Mouse (Mus musculus): ENCODE data around the gene Gm10300. TPM values are rescaled to one million over a fixed set of nuclear protein-coding genes. Genes with fewer than 3 reads are reported as not detected.

The Gm10300 gene
- total and polyA plus RNA-seq, 3 experiments = 0.08 to 0.13 (median 0.11) TPM

DNA sequence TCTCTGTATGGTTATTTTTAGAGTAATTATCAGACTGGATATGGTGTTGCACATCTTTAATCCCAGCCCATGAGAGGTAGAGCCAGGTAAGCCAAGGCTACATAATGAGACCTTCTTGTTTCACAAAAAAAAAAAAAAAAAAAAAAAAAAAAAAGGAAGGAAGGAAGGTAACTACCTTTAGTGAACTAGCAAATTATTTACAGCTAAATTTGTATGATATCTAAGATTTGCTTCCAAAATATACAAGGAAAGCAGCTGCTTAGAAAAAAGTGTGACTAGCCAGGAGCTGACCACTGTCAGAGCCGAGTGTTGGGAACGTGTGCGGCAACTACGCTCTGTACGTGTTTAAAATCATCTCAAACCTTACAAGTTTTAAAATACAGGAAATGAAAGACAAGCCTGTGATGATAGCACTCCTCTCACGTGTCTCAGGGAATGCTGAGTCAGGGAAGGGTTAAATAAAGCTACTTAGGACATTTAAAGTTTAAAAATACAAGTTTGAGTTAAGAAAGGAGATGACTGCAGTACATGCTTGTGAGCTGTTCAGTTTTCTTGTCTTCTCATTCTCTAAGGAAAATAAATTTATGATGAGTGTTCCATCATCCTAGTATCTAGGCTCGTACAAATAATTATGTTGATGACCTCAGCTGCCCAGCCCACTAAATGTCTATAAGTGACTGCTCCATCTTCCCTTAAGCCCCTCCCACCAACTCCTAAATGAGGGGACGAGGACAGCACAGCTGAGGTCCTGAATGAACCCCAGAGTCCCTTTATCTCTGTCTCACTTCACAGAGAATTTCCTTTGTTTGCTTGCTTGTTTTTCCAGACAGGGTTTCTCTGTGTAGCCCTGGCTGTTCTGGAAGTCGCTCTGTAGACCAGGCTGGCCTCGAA, 44.4 kb upstream of the Gm10300 start:
- Histone ChIP-seq H3K27ac (peak overlapping the region; percentile 34), H3K9ac (ENCODE audit: low read depth, low read length) (no peak overlapping the region), H3K27me3 (ENCODE audit: control insufficient read depth, insufficient read depth, low read length) (no peaks in the 10 kb centered on the region), H3K4me3 (no peak overlapping the region), H3K4me1 (ENCODE audit: control insufficient read depth, insufficient read depth, low read length) (peaks cover 15% of the 10 kb centered on the region), H3K79me2 (replicated peaks; ENCODE audit: control insufficient read depth, insufficient read depth, low read length) (no peaks in the 10 kb centered on the region; the same call in 1 of the 2 replicates), H3K36me3 (ENCODE audit: control insufficient read depth, insufficient read depth, low read length) (peaks cover 28% of the 10 kb centered on the region)
- TF ChIP-seq POLR2A (IDR thresholded peaks at IDR 0.05; ENCODE audit: insufficient read depth, low read depth, low read length) (no peak), CTCF (IDR thresholded peaks at IDR 0.05) (no peak), EP300 (IDR thresholded peaks at IDR 0.05; ENCODE audit: insufficient read depth, low read depth, low read length) (no peak)
- WGBS = 40% methylated on average over 10 of the region's 10 CpGs
- DNase-seq = peak in 1 of 2 experiments; percentile 13
- intact Hi-C loops (cut with DNase I) = no loop called here

DNA sequence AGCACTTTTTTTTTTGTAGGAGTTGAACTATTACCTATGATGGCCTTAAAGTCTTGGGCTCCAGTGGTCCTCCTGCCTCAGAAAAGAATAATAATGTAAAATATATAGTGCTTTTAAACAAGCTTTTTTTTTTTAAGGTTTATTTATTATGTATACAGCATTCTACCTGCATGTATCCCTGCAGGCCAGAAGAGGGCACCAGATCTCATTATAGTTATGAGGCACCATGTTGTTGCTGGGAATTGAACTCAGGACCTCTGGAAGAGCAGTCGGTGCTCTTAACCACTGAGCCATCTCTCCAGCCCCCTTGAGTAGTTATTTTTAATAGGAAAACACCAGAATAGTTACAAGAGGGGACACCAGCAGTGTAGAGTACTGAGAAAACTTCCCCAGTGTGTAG, 41.3 kb upstream of the Gm10300 start:
- 80% methylated on average over 1 of the region's 1 CpGs for WGBS
- intact Hi-C loops (cut with DNase I) = loop anchor here (2.0 kb wide), 1 partner anchor 42 kb away; the partner anchor contains the start of genes Epb41 and Gm10300
- no peak for DNase-seq

DNA sequence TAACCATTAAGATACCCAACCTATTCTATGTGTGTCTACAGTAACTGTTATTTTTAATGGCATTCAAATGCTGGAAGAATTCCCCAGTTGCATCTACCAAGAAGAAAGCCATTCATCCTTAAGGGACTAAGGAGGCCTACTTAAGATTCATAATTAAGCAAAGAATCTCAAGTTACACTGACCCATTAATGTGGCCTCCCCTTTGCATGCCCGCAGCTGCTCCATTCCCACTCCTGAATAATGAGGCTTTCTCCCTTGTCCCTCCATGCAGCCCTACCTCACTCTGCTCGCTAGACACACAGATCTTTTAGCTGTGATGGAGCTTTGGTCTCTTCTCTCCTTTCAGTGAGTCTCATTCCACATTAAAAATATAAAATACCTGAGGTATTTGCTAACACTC, 40.3 kb upstream of the Gm10300 start:
- WGBS = 91% methylated on average over 2 of the region's 2 CpGs
- intact Hi-C loops (cut with DNase I) = no loop called here
- H3K4me1 ChIP-seq (ENCODE audit: control insufficient read depth, insufficient read depth, low read length) = peaks cover 18% of the 10 kb centered on the region

More for the DNA sequence above, 41.3 kb upstream of the Gm10300 start:
- Histone ChIP-seq H3K4me1 (ENCODE audit: control insufficient read depth, insufficient read depth, low read length) (peaks cover 20% of the 10 kb centered on the region), H3K9ac (ENCODE audit: low read depth, low read length) (no peak overlapping the region), H3K36me3 (ENCODE audit: control insufficient read depth, insufficient read depth, low read length) (peaks cover 27% of the 10 kb centered on the region), H3K4me3 (no peak overlapping the region), H3K27me3 (ENCODE audit: control insufficient read depth, insufficient read depth, low read length) (no peaks in the 10 kb centered on the region), H3K27ac (no peak overlapping the region), H3K79me2 (replicated peaks; ENCODE audit: control insufficient read depth, insufficient read depth, low read length) (no peaks in the 10 kb centered on the region)
- TF ChIP-seq POLR2A (IDR thresholded peaks at IDR 0.05; ENCODE audit: insufficient read depth, low read depth, low read length) (no peak), EP300 (IDR thresholded peaks at IDR 0.05; ENCODE audit: insufficient read depth, low read depth, low read length) (no peak), CTCF (IDR thresholded peaks at IDR 0.05) (peak; percentile 76)

DNA sequence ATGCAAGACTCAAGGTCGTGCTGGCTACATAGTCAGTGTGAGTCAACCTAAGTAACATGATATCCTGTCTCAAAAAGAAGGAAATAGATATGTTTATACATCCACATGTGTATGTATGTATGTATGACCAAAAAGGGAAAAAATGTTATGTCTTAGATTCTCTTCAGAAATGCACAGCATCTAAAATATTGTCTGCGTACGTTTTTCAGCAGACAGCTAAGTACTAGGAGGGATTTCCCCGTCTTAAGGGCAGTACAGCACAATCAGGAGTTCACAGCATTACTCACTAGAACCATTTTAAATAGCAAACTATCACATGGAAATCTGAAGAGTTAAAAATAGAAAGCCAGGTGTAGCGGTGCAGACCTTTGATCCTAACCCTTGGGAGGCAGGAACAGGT, 37.4 kb upstream of the Gm10300 start:
- H3K4me3 ChIP-seq = no peak overlapping the region
- 66% methylated on average over 5 of the region's 5 CpGs for WGBS
- peaks cover 36% of the 10 kb centered on the region for H3K36me3 ChIP-seq (ENCODE audit: control insufficient read depth, insufficient read depth, low read length)
- intact Hi-C loops (cut with DNase I) = no loop called here
- peaks cover 3% of the 10 kb centered on the region; the same call in 1 of the 2 replicates for H3K79me2 ChIP-seq (replicated peaks; ENCODE audit: control insufficient read depth, insufficient read depth, low read length)
- DNase-seq = no peak
- H3K27me3 ChIP-seq (ENCODE audit: control insufficient read depth, insufficient read depth, low read length) = no peaks in the 10 kb centered on the region
- TF ChIP-seq CTCF (IDR thresholded peaks at IDR 0.05) = no peak
- TF ChIP-seq EP300 (IDR thresholded peaks at IDR 0.05; ENCODE audit: insufficient read depth, low read depth, low read length) = no peak
- TF ChIP-seq POLR2A (IDR thresholded peaks at IDR 0.05; ENCODE audit: insufficient read depth, low read depth, low read length) = no peak
- peak overlapping the region; percentile 87 for H3K27ac ChIP-seq
- no peak overlapping the region for H3K9ac ChIP-seq (ENCODE audit: low read depth, low read length)
- peaks cover 26% of the 10 kb centered on the region for H3K4me1 ChIP-seq (ENCODE audit: control insufficient read depth, insufficient read depth, low read length)

More for the DNA sequence above, 40.3 kb upstream of the Gm10300 start:
- no peak for TF ChIP-seq EP300 (IDR thresholded peaks at IDR 0.05; ENCODE audit: insufficient read depth, low read depth, low read length)
- no peak for TF ChIP-seq CTCF (IDR thresholded peaks at IDR 0.05)
- no peak for TF ChIP-seq POLR2A (IDR thresholded peaks at IDR 0.05; ENCODE audit: insufficient read depth, low read depth, low read length)
- no peak for DNase-seq
- Histone ChIP-seq H3K9ac (ENCODE audit: low read depth, low read length) (no peak overlapping the region), H3K4me3 (no peak overlapping the region), H3K79me2 (replicated peaks; ENCODE audit: control insufficient read depth, insufficient read depth, low read length) (no peaks in the 10 kb centered on the region), H3K27me3 (ENCODE audit: control insufficient read depth, insufficient read depth, low read length) (no peaks in the 10 kb centered on the region), H3K27ac (no peak overlapping the region), H3K36me3 (ENCODE audit: control insufficient read depth, insufficient read depth, low read length) (peaks cover 28% of the 10 kb centered on the region)

DNA sequence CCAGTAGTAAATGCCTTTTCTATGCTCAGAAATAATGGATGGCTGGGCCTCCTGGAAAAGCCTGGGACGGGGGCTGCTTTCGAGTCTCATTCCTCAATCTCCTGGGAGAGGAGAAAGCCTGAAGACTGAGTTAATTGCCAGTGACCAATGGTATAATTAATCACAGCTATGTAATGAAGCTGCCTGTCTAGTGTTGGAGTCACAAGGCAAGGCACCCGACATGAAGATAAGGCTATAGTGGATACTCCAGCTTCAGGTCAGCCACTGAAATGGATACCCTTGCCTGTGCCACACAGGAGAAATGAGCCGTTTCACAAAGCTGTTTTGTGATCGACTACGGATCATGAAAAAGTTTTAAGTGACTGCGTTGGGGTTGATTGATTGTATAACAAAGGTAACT, 36.5 kb upstream of the Gm10300 start:
- WGBS = 69% methylated on average over 7 of the region's 7 CpGs
- no peak overlapping the region for H3K9ac ChIP-seq (ENCODE audit: low read depth, low read length)
- TF ChIP-seq CTCF (IDR thresholded peaks at IDR 0.05) (no peak), POLR2A (IDR thresholded peaks at IDR 0.05; ENCODE audit: insufficient read depth, low read depth, low read length) (no peak), EP300 (IDR thresholded peaks at IDR 0.05; ENCODE audit: insufficient read depth, low read depth, low read length) (no peak)
- intact Hi-C loops (cut with DNase I) = no loop called here
- H3K4me3 ChIP-seq = no peak overlapping the region
- H3K36me3 ChIP-seq (ENCODE audit: control insufficient read depth, insufficient read depth, low read length) = peaks cover 44% of the 10 kb centered on the region
- peak overlapping the region; percentile 87 for H3K27ac ChIP-seq
- H3K4me1 ChIP-seq (ENCODE audit: control insufficient read depth, insufficient read depth, low read length) = peaks cover 26% of the 10 kb centered on the region
- H3K79me2 ChIP-seq (replicated peaks; ENCODE audit: control insufficient read depth, insufficient read depth, low read length) = peaks cover 3% of the 10 kb centered on the region; the same call in 1 of the 2 replicates
- no peaks in the 10 kb centered on the region for H3K27me3 ChIP-seq (ENCODE audit: control insufficient read depth, insufficient read depth, low read length)
- DNase-seq = no peak

DNA sequence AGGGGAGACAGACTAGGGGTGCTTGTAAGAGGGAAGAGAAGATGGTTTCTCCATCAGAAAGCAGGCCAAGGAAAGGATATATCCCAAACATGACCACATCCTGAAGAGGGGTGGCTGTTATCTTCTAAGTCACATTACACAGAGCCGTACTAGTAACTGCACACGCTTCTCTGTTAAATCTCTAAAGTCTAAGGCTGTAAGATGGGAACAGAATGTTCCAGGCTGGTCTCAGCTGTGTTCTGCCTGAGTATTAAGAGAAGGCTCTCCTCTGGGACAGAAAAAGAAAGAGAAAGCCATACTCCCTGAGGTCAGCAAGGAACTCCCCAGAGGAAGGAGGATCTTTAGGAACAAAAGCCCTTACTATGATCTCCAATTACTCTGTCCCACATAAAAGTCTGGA, 35.7 kb upstream of the Gm10300 start:
- TF ChIP-seq EP300 (IDR thresholded peaks at IDR 0.05; ENCODE audit: insufficient read depth, low read depth, low read length) (0 out of 2 replicates have a peak, but pooled peaks have one; percentile 28), POLR2A (IDR thresholded peaks at IDR 0.05; ENCODE audit: insufficient read depth, low read depth, low read length) (0 out of 2 replicates have a peak, but pooled peaks have one; percentile 20), CTCF (IDR thresholded peaks at IDR 0.05) (no peak)
- Histone ChIP-seq H3K27ac (peak overlapping the region; percentile 87), H3K27me3 (ENCODE audit: control insufficient read depth, insufficient read depth, low read length) (no peaks in the 10 kb centered on the region), H3K79me2 (replicated peaks; ENCODE audit: control insufficient read depth, insufficient read depth, low read length) (peaks cover 3% of the 10 kb centered on the region; the same call in 1 of the 2 replicates), H3K4me3 (no peak overlapping the region), H3K4me1 (ENCODE audit: control insufficient read depth, insufficient read depth, low read length) (peaks cover 31% of the 10 kb centered on the region), H3K9ac (ENCODE audit: low read depth, low read length) (peak overlapping the region; percentile 48; the same call in 1 of the 2 replicates), H3K36me3 (ENCODE audit: control insufficient read depth, insufficient read depth, low read length) (peaks cover 51% of the 10 kb centered on the region)
- intact Hi-C loops (cut with DNase I) = loop anchor here (1.0 kb wide), 1 partner anchor 12 kb away; no protein-coding TSS in a partner anchor
- DNase-seq = peak in 1 of 2 experiments; percentile 26
- 35% methylated on average over 2 of the region's 2 CpGs for WGBS

Measured in heart, adult 2 months (tissue).